Mouse (Mus musculus): ENCODE results near the gene Inpp5k. TPM values are rescaled to one million over a fixed set of nuclear protein-coding genes. Genes with fewer than 3 reads are reported as not detected.

The Inpp5k gene
- polyA plus RNA-seq, 1 experiment from 2014 or later, result 26.0 TPM

GRCm38 (mm10) chr11:75621426-75621825, 9.4 kb upstream of the Inpp5k start:
- Histone ChIP-seq H3K27ac (peak overlapping the region; percentile 72), H3K36me3 (peaks cover 64% of the 10 kb centered on the region), H3K9me3 (no peaks in the 10 kb centered on the region), H3K27me3 (no peaks in the 10 kb centered on the region), H3K4me3 (no peak overlapping the region), H3K4me1 (peaks cover 19% of the 10 kb centered on the region; the same call in 1 of the 2 replicates), H3K4me2 (no peak overlapping the region), H3K9ac (no peak overlapping the region)
- no peak for ATAC-seq (ENCODE audit: borderline replicate concordance, extremely low read depth, low FRiP score, low TSS enrichment)
- 74% methylated on average over 2 of the region's 2 CpGs for WGBS

- Histone ChIP-seq H3K4me1 (peaks cover 19% of the 10 kb centered on the region; the same call in 1 of the 2 replicates), H3K9ac (no peak overlapping the region), H3K4me2 (no peak overlapping the region), H3K36me3 (peaks cover 67% of the 10 kb centered on the region), H3K4me3 (no peak overlapping the region), H3K9me3 (no peaks in the 10 kb centered on the region), H3K27ac (peak overlapping the region; percentile 72; the same call in 1 of the 2 replicates), H3K27me3 (no peaks in the 10 kb centered on the region)
- 77% methylated on average over 2 of the region's 2 CpGs for WGBS
- ATAC-seq (ENCODE audit: borderline replicate concordance, extremely low read depth, low FRiP score, low TSS enrichment), result no peak
These were observed 8.0 kb upstream of the Inpp5k start for GRCm38 (mm10) chr11:75622588-75623329.

DNA sequence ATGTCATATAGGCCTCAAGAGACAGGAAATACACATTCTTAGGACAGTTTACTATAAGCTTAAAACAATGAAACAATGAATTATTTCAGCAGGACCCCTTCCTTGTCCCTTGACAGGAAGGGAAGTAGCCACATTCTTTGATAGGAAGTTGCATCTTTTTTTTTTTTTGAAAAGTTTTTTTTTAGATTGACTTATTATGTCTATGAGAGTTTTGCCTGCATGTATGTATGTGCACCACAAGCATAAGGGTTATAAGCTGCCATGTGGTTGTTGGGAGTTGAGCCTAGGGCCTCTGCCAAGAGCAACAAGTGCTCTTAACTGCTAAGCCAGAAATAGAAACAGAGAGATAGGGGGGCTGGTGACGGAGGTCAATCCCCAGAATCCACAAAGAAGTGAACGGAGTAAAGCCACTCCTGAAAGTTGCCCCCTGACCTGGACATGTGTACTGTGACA, 6.7 kb upstream of the Inpp5k start:
- Histone ChIP-seq H3K4me3 (no peak overlapping the region), H3K9ac (no peak overlapping the region), H3K9me3 (no peaks in the 10 kb centered on the region), H3K4me2 (no peak overlapping the region), H3K4me1 (peaks cover 19% of the 10 kb centered on the region; the same call in 1 of the 2 replicates), H3K27ac (peak overlapping the region; percentile 72), H3K27me3 (no peaks in the 10 kb centered on the region), H3K36me3 (peaks cover 65% of the 10 kb centered on the region)
- no peak for ATAC-seq (ENCODE audit: borderline replicate concordance, extremely low read depth, low FRiP score, low TSS enrichment)
- 36% methylated on average over 2 of the region's 2 CpGs for WGBS

DNA sequence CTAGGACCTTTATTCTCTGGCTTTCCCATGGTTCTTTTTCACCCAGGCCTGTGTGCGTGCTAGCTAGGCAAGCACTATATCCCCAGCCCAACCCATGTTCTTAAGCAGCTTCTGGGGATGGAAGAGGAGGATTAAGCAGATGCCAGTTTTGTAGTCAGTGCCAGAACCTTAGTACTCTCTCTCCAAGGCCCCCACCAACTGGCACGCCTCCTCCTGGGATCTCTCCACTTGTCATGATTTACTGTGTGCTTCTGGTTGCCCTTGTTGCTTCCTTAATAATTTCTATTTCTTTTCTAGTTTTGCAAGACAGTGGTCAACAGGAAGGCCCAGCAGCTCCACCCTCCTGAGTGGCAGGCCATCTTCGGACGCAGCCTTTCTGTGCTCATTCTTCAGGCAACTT, 5.0 kb upstream of the Inpp5k start:
- Histone ChIP-seq H3K36me3 (peaks cover 48% of the 10 kb centered on the region), H3K27ac (no peak overlapping the region), H3K9ac (no peak overlapping the region), H3K9me3 (no peaks in the 10 kb centered on the region), H3K4me2 (no peak overlapping the region), H3K27me3 (no peaks in the 10 kb centered on the region), H3K4me1 (peaks cover 25% of the 10 kb centered on the region; the same call in 1 of the 2 replicates), H3K4me3 (no peak overlapping the region)
- no peak for ATAC-seq (ENCODE audit: borderline replicate concordance, extremely low read depth, low FRiP score, low TSS enrichment)
- WGBS, result 82% methylated on average over 4 of the region's 4 CpGs

DNA sequence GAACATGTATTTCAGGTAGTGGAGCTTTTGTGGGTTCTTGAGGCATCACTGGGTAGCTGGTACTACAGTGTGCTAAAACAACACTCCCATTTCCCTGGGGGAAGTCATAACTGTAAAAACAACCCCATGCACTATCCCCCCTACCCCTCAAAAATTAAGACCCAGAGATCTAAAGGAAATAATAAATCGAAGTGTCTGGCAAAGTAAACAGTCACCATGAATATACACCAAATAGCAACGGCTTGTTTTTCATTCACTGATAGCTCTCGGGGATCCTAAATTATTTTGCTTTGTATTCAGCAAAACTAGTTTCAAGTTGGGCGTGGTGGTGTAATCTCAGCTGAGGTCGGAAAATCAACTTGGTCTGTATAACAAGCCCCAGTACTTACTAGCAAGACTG, 690 bp upstream of the Inpp5k start:
- Histone ChIP-seq H3K27ac (no peak overlapping the region), H3K36me3 (peaks cover 30% of the 10 kb centered on the region), H3K4me1 (peaks cover 21% of the 10 kb centered on the region)

GRCm38 (mm10) chr11:75631561-75632225, 905 bp downstream of the Inpp5k start:
- Histone ChIP-seq H3K9me3 (no peaks in the 10 kb centered on the region), H3K4me3 (peak overlapping the region; percentile 87), H3K9ac (peak overlapping the region; percentile 64), H3K27ac (peak overlapping the region; percentile 58), H3K4me1 (peaks cover 21% of the 10 kb centered on the region), H3K27me3 (no peaks in the 10 kb centered on the region), H3K36me3 (peaks cover 19% of the 10 kb centered on the region), H3K4me2 (peak overlapping the region; percentile 80)
- 5% methylated on average over 13 of the region's 13 CpGs for WGBS
- ATAC-seq (ENCODE audit: borderline replicate concordance, extremely low read depth, low FRiP score, low TSS enrichment), result no peak

More for the DNA sequence above, 690 bp upstream of the Inpp5k start:
- 5% methylated on average over 5 of the region's 5 CpGs for WGBS
- H3K27me3 ChIP-seq, result no peaks in the 10 kb centered on the region
- ATAC-seq (ENCODE audit: borderline replicate concordance, extremely low read depth, low FRiP score, low TSS enrichment), result no peak
- H3K9ac ChIP-seq, result peak overlapping the region; percentile 65
- peak overlapping the region; percentile 80 for H3K4me2 ChIP-seq
- H3K4me3 ChIP-seq, result peak overlapping the region; percentile 87
- H3K9me3 ChIP-seq, result no peaks in the 10 kb centered on the region

DNA sequence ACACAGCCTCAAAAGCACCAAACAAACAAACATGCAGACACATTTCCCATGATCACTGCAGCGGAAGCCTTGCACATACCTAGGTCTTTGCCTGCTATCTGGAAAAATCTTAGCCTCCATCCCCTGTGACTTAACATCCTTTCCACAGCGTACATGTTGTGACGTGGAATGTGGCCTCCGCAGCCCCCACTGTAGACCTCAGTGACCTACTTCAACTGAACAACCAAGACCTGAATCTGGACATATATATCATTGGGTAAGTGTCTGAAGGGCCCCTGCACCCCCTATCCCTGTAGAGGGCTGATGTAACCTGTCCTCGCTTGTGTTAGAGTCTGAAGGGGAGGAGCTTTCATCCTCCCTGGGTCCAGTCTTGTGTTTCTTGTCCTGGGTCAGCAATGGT, 2.1 kb downstream of the Inpp5k start:
- WGBS, result 84% methylated on average over 5 of the region's 5 CpGs
- H3K36me3 ChIP-seq, result 0 out of 2 replicates have a peak, but pooled peaks cover 8% of the 10 kb centered on the region
- no peaks in the 10 kb centered on the region for H3K27me3 ChIP-seq
- no peak overlapping the region for H3K4me3 ChIP-seq
- H3K27ac ChIP-seq, result no peak overlapping the region
- no peak overlapping the region for H3K9ac ChIP-seq
- H3K4me1 ChIP-seq, result peaks cover 21% of the 10 kb centered on the region
- ATAC-seq (ENCODE audit: borderline replicate concordance, extremely low read depth, low FRiP score, low TSS enrichment), result no peak
- no peak overlapping the region for H3K4me2 ChIP-seq
- no peaks in the 10 kb centered on the region for H3K9me3 ChIP-seq

DNA sequence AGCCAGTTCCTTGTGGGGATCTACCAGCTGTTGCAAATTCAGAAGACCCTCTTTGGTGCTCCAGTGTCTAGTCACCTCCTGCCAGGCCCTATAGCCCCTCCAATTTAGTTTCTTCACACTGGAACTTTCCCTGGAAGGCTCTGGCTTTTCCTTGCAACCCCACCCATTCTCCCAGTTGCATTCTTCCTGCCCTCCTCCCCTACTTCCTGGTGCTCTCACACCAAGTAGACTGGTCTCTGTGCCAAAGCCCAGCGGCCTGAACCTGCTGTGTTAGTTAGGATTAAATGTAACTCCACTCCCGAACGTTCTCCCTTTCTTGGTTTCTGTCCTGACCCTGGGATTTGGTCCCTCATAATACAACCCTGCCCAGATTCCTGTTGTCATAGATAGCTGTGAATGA, 4.0 kb downstream of the Inpp5k start:
- no peak for ATAC-seq (ENCODE audit: borderline replicate concordance, extremely low read depth, low FRiP score, low TSS enrichment)
- Histone ChIP-seq H3K27me3 (no peaks in the 10 kb centered on the region), H3K9me3 (no peaks in the 10 kb centered on the region), H3K4me1 (peaks cover 18% of the 10 kb centered on the region), H3K4me3 (no peak overlapping the region), H3K27ac (no peak overlapping the region), H3K36me3 (0 out of 2 replicates have a peak, but pooled peaks cover 5% of the 10 kb centered on the region), H3K4me2 (no peak overlapping the region), H3K9ac (no peak overlapping the region)
- WGBS, result 63% methylated on average over 3 of the region's 3 CpGs

DNA sequence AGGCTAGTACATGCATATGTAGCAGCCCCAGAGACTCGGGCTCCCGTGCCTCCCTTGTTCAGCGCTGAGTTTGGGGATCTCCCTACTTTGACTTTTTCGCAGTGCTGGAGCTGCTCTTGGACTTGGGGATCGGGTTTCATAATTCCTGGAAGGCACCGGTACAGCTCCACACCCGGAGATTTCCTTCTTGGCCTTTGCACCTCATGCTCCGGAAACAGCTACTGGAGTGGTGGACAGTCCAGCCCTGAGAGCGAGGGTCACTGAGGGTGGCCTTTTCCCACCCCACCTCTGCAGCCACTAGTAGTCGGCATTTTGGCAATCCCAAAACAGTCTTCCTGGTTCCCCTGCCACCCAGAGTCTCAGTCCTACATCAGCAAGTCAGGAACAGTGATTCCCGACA, 4.5 kb downstream of the Inpp5k start:
- no peaks in the 10 kb centered on the region for H3K9me3 ChIP-seq
- ATAC-seq (ENCODE audit: borderline replicate concordance, extremely low read depth, low FRiP score, low TSS enrichment), result no peak
- 51% methylated on average over 11 of the region's 11 CpGs for WGBS
- H3K4me3 ChIP-seq, result no peak overlapping the region
- H3K9ac ChIP-seq, result no peak overlapping the region
- no peak overlapping the region for H3K4me2 ChIP-seq
- 0 out of 2 replicates have a peak, but pooled peaks cover 5% of the 10 kb centered on the region for H3K36me3 ChIP-seq
- H3K27me3 ChIP-seq, result no peaks in the 10 kb centered on the region
- H3K4me1 ChIP-seq, result peaks cover 13% of the 10 kb centered on the region
- H3K27ac ChIP-seq, result no peak overlapping the region; the same call in 1 of the 2 replicates

DNA sequence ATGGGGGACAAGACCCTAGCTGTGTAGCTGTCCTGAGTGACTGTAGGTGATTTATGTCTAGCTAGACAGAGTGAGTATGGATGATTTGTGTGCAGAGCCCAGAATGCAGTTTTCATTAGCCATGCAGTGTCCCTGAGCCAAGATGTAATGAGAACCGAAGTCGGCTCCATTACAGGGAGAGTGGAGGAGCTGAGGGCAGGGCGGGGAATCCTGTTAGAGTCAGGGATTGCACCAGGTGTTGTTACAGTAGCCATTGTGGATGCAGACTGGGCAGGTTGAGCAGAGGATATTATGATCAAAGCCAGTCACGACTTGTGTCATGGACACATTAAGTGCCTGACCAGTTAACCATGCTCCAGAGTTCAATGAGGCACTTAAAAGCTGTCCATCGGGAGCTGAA, 12.5 kb downstream of the Inpp5k start:
- no peaks in the 10 kb centered on the region for H3K9me3 ChIP-seq
- WGBS, result 74% methylated on average over 5 of the region's 5 CpGs
- H3K36me3 ChIP-seq, result no peaks in the 10 kb centered on the region
- ATAC-seq (ENCODE audit: borderline replicate concordance, extremely low read depth, low FRiP score, low TSS enrichment), result no peak
- no peak overlapping the region for H3K4me2 ChIP-seq
- no peaks in the 10 kb centered on the region for H3K4me1 ChIP-seq
- no peak overlapping the region for H3K27ac ChIP-seq
- H3K4me3 ChIP-seq, result no peak overlapping the region
- no peak overlapping the region for H3K9ac ChIP-seq
- H3K27me3 ChIP-seq, result no peaks in the 10 kb centered on the region

- Histone ChIP-seq H3K4me3 (no peak overlapping the region), H3K9ac (no peak overlapping the region), H3K9me3 (no peaks in the 10 kb centered on the region), H3K4me1 (peaks cover 9% of the 10 kb centered on the region; the same call in 1 of the 2 replicates), H3K36me3 (no peaks in the 10 kb centered on the region), H3K27me3 (no peaks in the 10 kb centered on the region), H3K27ac (no peak overlapping the region), H3K4me2 (no peak overlapping the region)
- no peak for ATAC-seq (ENCODE audit: borderline replicate concordance, extremely low read depth, low FRiP score, low TSS enrichment)
- WGBS, result 65% methylated on average over 9 of the region's 9 CpGs
These were observed 13.9 kb downstream of the Inpp5k start for GRCm38 (mm10) chr11:75644684-75645083.

DNA sequence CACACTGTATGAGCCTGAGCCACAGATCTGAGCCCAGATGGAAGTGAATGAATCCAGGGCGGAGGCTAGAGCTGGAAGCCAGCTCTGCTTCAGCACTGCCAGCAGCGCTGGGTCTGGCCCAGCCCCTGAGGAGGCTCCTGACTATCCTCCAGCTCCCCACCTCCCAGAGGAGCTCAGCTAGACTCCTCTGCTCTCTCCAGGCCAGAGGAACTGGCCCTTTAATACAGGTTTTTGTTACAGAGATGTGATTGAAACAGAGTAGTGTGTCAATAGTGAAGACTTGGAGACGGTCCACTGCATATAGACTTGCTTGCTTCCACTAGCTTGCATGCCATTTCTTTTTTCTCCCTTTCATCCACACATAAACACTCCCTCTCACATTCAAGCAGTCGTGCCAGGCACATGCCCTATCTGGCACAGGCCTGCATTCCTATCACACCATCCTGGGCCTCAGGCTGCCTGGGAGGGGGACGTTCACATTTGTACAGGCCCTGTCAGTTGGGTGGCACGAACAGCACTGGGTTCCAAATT, 17.0 kb downstream of the Inpp5k start:
- 55% methylated on average over 6 of the region's 6 CpGs for WGBS
- Histone ChIP-seq H3K4me2 (no peak overlapping the region), H3K4me1 (peaks cover 29% of the 10 kb centered on the region), H3K27me3 (no peaks in the 10 kb centered on the region), H3K27ac (peak overlapping the region; percentile 23), H3K4me3 (no peak overlapping the region), H3K9me3 (no peaks in the 10 kb centered on the region), H3K36me3 (no peaks in the 10 kb centered on the region), H3K9ac (no peak overlapping the region)
- no peak for ATAC-seq (ENCODE audit: borderline replicate concordance, extremely low read depth, low FRiP score, low TSS enrichment)
